Mouse (Mus musculus): Measurements from ENCODE around the gene Med15. TPM values are rescaled to one million over a fixed set of nuclear protein-coding genes. Genes with fewer than 3 reads are reported as not detected.

Med15 gene
- total RNA-seq, 4 experiments from 2014 or later: 54.1 to 95.8 (median 62.0) TPM

DNA sequence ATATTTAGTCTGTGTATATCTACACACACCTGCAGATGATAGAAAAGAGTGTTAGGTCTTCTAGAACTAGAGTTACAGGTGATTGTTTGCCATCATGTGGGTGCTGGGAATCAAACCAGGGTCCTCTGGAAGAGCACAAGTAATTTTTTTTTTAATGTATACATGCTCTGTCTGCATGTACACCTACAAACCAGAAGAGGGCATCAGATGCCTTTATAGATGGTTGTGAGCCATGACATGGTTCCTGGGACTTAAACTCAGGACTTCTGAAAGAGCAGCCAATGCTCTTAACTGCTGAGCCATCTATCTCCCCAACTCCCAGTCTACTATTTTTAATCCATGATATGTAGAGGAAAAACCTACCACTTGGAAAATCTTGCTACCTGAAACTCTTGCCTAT lies 2.7 kb downstream of the Med15 start:
- no peak for DNase-seq

- DNase-seq: peak; percentile 32
Measured at GRCm38 (mm10) chr16:17727179-17727861, 5.4 kb downstream of the Med15 start.

DNA sequence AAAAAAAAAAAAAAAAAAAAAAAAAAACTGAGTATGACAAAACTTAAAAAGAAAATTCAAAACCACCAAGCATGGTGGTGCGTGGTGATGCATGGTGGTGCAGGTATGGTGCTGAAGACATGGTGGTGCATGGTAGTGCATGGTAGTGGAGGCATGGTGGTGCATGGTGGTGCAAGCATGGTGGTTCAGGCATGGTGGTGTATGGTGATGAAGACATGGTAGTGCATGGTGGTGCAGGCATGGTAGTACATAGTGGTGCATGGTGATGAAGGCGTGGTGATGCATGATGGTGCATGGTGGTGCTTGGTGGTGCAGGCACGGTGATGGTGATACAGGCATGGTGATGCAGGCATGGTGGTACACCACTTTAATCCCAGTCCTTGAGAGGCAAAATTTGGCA lies 8.2 kb downstream of the Med15 start:
- no peak for DNase-seq

- no peak for DNase-seq
Measured at GRCm38 (mm10) chr16:17723325-17723626, 9.4 kb downstream of the Med15 start.

DNA sequence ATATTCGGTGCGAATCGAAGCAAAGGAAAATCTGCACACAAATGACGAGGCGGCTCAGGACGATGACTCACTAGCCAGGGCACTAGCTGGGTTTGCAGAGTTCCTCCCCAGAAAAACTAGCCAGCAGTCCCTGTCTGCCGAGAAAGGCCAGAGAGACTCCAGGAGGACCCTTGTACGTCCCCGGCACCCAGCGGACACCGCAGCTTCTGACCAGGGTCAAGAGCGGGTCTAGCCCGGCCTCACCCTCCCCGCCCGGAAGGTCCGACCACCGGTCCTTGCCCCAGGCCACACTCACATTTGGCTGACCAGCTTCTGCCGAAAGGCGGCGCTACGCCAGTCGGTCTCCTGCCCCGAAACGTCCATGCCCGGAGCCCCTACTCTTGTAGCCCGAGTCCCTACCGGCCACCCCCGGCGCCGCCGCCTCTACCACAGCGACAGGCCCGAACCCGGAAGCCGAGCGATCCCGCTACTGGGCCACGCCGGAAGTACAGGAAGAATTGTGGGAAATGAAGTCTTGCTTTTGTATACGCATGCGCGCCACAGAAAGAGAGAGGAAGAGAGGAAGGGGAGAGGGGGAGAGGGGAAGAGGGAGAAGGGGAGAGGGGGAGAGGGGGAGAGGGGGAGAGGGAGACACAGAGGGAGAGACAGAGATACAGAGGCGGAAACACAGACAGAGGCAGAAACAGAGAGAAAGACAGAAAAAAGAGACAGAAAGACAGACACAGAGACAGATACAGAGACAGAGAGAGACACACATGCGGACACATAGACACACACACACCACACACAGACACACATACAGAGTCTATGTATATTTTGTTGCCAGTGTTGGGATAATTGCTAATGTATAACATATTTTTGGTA lies 10.0 kb downstream of the Med15 start:
- DNase-seq: peak; percentile 85

DNA sequence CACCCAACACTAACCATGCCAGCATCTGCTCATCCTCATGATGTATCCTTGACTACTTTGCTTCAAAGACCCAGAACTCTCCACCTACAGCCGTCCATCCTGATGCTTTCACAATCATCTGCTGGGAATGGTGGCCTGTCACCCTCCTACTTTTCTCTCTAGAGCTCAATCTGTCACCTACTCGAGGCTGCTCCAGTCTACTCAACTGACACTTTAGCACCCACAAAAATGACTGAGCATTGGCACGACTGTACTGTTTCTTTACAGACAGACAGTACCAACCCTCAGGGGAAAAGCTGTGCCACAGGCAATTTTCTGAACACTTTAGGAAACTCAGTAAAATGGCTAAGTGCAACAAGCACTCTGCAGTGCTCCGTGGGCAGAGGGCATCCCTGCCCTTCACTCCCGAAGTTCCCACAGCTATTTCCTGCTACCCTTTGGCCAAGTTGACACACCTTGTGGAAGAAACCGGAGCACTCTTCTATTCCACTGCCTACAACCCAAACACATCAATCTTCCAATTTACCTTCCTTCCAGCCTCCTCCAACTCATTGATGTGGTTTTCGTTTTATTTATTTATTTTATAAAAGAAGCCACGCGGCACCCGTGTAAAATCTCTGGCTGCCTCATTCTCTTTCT lies 10.8 kb downstream of the Med15 start:
- DNase-seq: no peak

DNA sequence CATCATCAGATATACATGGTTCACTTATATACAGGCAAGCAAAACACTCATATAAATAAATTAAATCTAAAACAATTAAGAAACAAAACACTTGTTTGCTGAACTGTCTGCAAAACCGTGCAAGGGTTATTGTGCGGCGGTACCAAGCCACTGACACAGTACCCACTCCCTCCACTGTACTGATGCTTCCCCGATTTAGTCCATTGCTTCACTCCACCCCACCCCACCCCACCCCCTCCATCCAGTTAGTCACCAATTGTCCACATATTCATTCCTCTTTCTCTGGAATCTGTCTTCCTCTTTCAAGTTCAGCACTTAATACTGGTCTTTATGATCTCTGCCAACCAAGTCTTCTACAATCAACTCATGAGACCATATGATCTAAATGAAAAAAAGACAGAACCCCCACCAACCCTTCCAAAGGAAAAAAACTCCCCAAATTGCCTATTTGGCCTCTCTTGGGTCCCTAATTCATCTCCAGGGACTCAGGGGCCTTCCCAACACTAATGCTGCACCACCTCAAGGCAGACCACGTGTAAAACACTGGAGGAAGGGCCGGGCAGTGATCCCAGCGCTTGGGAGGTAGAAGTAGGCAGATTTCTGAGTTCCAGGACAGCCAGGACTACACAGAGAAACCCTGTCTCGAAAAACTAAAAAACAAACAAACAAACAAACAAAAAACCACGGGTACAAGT lies 11.4 kb downstream of the Med15 start:
- no peak for DNase-seq

DNA sequence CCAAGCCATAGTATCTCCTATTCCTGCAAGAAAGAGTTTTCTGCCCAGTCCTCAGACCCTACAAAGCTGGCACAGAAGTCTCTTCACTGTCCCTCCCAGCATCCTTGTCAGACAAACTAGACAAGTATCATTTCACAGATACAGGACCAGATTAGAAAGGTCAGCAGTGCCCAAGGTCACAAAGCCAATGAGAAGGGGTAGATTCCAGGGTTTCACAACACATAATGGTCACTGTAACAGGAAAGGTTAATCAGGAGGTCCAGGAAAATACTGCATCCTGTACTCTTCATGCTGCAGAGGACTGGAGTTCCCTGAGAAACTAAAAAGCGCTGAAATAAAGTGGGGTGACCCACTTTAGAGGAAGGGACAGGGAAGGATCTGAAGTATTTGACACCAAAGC lies 14.9 kb downstream of the Med15 start:
- no peak for DNase-seq

- DNase-seq: no peak
Measured at GRCm38 (mm10) chr16:17707541-17707940, 25.1 kb downstream of the Med15 start.

DNA sequence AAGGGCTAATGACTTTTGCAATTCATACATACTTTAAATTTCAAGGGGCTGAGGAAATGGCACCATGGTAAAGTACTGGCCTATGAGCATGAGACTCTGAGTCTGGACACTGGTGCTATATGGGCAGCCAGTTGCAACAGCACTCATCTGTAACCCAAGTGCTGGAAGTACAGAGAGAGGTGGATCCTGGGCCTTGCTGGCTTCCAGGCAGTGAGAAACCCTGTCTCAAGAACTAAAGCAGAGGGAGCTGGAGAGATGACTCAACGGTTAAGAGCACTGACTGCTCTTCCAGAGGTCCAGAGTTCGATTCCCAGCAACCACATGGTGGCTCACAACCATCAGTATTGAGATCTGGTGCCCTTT lies 31.7 kb downstream of the Med15 start:
- no peak for DNase-seq

GRCm38 (mm10) chr16:17700386-17701042 lies 32.2 kb downstream of the Med15 start:
- no peak for DNase-seq

DNA sequence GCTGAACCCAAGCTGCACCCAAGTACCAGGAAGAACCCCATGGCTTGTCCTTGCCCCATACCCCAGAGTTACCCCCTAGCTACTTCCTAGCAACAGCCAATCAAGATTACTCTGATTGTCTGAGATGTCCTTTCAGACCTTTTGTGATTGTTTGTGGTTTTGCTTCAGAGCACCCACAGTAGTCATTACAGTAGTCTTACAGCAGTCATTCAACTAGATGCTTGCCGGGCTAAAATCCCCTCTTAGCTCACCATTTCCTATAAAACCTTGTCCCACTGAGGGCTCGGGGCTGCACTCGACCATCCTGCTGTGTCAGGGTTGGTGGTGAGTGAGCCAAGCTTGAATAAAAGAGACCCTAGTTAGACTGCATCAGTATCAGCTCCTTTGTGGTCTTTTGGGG lies 37.8 kb downstream of the Med15 start:
- DNase-seq: no peak

DNA sequence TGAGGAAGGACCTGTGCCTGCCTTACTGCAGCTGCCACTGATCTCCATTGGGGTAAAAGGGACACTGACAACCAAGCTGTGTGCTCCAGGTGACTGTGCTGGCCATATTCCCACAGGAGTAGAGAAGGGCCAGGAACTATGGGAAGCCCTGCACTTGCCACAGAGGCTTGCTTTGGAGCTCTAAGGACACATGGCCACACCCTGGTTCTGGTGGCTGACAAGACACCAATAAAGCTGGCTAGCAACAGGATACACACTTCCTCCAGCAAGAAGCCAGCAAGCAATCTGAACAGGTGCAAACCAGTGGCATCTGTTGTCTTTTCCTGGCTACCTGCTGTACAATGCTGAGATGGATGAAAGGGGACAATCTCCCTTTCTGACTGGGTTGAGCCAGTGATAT lies 62.8 kb downstream of the Med15 start:
- no peak for DNase-seq

- no peak for DNase-seq
Measured at GRCm38 (mm10) chr16:17665568-17665967, 67.1 kb downstream of the Med15 start.

- no peak for DNase-seq
Measured at GRCm38 (mm10) chr16:17656212-17656871, 76.3 kb downstream of the Med15 start.

GRCm38 (mm10) chr16:17654188-17654795 lies 78.4 kb downstream of the Med15 start:
- DNase-seq: no peak

GRCm38 (mm10) chr16:17653601-17654000 lies 79.1 kb downstream of the Med15 start:
- no peak for DNase-seq

- no peak for DNase-seq
Measured at GRCm38 (mm10) chr16:17652607-17653006, 80.1 kb downstream of the Med15 start.

DNA sequence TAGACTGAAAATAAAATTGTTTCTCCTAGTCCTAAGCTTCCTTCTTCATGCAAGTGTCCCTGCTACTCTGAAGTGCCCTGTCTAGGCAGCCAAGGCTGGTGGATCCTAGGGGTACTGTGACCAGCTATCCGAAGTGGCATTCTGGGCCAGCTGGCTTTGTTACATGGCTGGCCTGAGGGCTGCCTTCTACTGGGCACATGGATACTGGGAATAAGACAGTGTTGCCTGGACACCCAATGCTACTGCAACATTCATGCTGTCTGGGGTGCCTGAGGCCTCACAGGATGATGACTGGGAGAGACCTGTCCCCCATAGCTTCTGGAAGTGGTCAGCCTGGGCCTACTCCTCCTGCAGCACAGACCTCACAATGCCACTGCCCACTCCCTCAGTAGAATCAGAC lies 82.0 kb downstream of the Med15 start:
- DNase-seq: no peak

DNA sequence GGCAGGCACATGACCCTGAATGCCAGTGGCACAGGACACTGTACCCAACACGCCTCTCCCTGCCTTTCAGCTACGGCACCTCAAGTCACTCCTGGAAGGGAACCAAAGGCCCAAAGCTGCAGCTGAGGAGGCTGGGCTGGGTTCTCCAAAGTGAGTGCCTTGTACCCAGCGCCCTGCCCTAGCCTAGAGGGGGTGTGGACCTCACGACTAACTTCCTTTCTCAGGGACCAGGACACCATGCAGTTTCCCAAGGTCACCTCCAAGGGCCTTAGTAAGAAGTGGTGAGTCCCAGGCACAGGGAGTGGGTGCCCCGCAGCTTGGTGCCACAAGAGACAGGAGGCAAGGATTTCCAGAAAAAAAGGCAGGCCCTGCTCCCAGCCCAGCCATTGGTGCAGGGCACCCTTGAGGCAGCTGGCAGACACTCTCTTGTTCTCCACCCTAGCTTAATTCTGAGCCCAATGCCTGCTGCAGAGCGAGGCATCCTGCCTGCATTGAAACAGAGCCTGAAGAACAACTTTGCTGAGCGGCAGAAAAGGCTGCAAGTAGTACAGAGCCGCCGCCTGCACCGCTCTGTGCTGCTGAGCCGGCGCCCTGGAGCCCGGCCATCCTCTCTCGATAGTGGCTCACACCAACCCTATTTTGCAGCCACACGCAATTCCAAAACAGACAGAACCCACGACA lies 82.6 kb downstream of the Med15 start:
- DNase-seq: no peak

Measured in adrenal gland, adult 8-10 months (tissue).